25 mouse cellular contexts compared by ENCODE assay signal in genomic region chr17:34346041-34346440, GRCm38 (mm10). TPM values are rescaled to one million over a fixed set of nuclear protein-coding genes. Genes with fewer than 3 reads are reported as not detected.
A peak's percentile ranks its signal among the peaks of the same experiment; 100 is the strongest.
DNase-seq lines count a peak whose midpoint lies in the region; ATAC-seq lines count a peak whose summit lies in the region.
"Had no signal": no experiment of that assay in that cellular context is flagged by ENCODE, and none has a peak within 500 bp of the region (broad histone marks: within the 10 kb centered on the region; RNA-seq: fewer than 3 reads in every experiment).

No protein-coding gene starts in this region.

- no peak overlapping the region for H3K4me3 ChIP-seq in forebrain, embryonic 11.5 days (ENCODE audit: low read depth, low read length)
- H3K4me3 ChIP-seq: embryonic facial prominence, embryonic 13.5 days; forebrain, embryonic 13.5 days; gastrocnemius, adult 2 months; heart, embryonic 10.5 days; hindbrain, embryonic 13.5 days had no signal

- no peaks in the 10 kb centered on the region for H3K36me3 ChIP-seq in forebrain, embryonic 11.5 days (ENCODE audit: control insufficient read depth, insufficient read depth, low read length)
- H3K36me3 ChIP-seq: embryonic facial prominence, embryonic 13.5 days; heart, embryonic 10.5 days; hindbrain, embryonic 13.5 days had no signal

- H3K27me3 ChIP-seq in forebrain, embryonic 11.5 days (ENCODE audit: control insufficient read depth, insufficient read depth, low read length) = no peaks in the 10 kb centered on the region

- WGBS in forebrain, embryonic 11.5 days = 85% methylated on average over 3 of the region's 3 CpGs

- no peak overlapping the region for H3K9ac ChIP-seq in forebrain, embryonic 11.5 days (ENCODE audit: low read length)
- H3K9ac ChIP-seq: embryonic facial prominence, embryonic 13.5 days; forebrain, embryonic 13.5 days; forebrain, postnatal 0 days; hindbrain, embryonic 13.5 days had no signal

- peak; percentile 42 for DNase-seq in lung, postnatal 36 days
- DNase-seq in lung, postnatal 14 days = no peak
- peak; percentile 74 for DNase-seq in A20 (ENCODE audit: low read depth, low spot score)
- no peak for DNase-seq in forebrain, embryonic 11.5 days (ENCODE audit: low spot score)
- DNase-seq in testis, postnatal 10 days (ENCODE audit: low spot score) = no peak
- DNase-seq: adrenal gland, postnatal 14 days; cerebellum, adult 11-12 months; cerebellum, adult 9-10 months; cerebellum, postnatal 25 days; forebrain, postnatal 0 days; gastrocnemius, adult 2 months; gastrocnemius, postnatal 25 days; heart, postnatal 10 days; heart, postnatal 4 days had no signal

- H3K27ac ChIP-seq in forebrain, embryonic 11.5 days (ENCODE audit: low read depth, low read length) = no peak overlapping the region
- H3K27ac ChIP-seq: embryonic facial prominence, embryonic 13.5 days; forebrain, embryonic 13.5 days; gastrocnemius, adult 2 months; heart, embryonic 10.5 days; hindbrain, embryonic 13.5 days had no signal

- no peaks in the 10 kb centered on the region for H3K4me1 ChIP-seq in forebrain, embryonic 11.5 days (replicated peaks; ENCODE audit: control insufficient read depth, insufficient read depth, low read length)
- H3K4me1 ChIP-seq: embryonic facial prominence, embryonic 13.5 days; forebrain, embryonic 13.5 days; heart, embryonic 10.5 days; hindbrain, embryonic 13.5 days had no signal

- H3K9me3 ChIP-seq in forebrain, embryonic 11.5 days (ENCODE audit: control insufficient read depth, low read length) = no peaks in the 10 kb centered on the region
- H3K9me3 ChIP-seq: embryonic facial prominence, embryonic 13.5 days; forebrain, embryonic 13.5 days; heart, embryonic 10.5 days; hindbrain, embryonic 13.5 days had no signal

- ATAC-seq in common myeloid progenitor, adult 5-6 weeks (replicated peaks; ENCODE audit: low read depth, poor library complexity, severe bottlenecking) = peak; percentile 56
- no peak for ATAC-seq in forebrain, embryonic 11.5 days (replicated peaks; ENCODE audit: low FRiP score)
- ATAC-seq: activated CD4-positive, CD25-positive, alpha-beta regulatory T cell, adult 4 months; forebrain, embryonic 13.5 days; forebrain, postnatal 0 days; Patski had no signal

- no peak overlapping the region for H3K4me2 ChIP-seq in forebrain, embryonic 11.5 days (ENCODE audit: low read depth, low read length, severe bottlenecking)
- H3K4me2 ChIP-seq: embryonic facial prominence, embryonic 13.5 days; forebrain, embryonic 13.5 days; hindbrain, embryonic 13.5 days had no signal

RNA-seq across cellular contexts. Expression of gene Btnl2, which starts 8.6 kb away (rescaled TPM):
- not detected in 2 replicates for total RNA-seq in common myeloid progenitor, adult 5-6 weeks (2017)
- not detected in 2 replicates for polyA plus RNA-seq in forebrain, embryonic 11.5 days (2014; fragmentation: Nextera tagmentation; extraction: Ambion mirVana)
- total RNA-seq: forebrain, postnatal 0 days; granulocyte monocyte progenitor cell, adult 5-6 weeks had no signal
- polyA plus RNA-seq: C2C12; forebrain, embryonic 13.5 days; forebrain, postnatal 0 days; heart, embryonic 10.5 days; heart, embryonic 14.5 days; hindbrain, embryonic 13.5 days; Patski had no signal

RNA-seq across cellular contexts. Expression of gene H2-Eb2, which starts 20.6 kb away (rescaled TPM):
- not detected in 2 replicates for total RNA-seq in common myeloid progenitor, adult 5-6 weeks (2017)
- polyA plus RNA-seq in forebrain, embryonic 11.5 days (2014; fragmentation: Nextera tagmentation; extraction: Ambion mirVana) = not detected in 2 replicates
- total RNA-seq: adrenal gland, adult 18-20 months; adrenal gland, postnatal 14 days; forebrain, postnatal 0 days; gastrocnemius, adult 2 months; gastrocnemius, postnatal 25 days; granulocyte monocyte progenitor cell, adult 5-6 weeks; heart, postnatal 10 days; heart, postnatal 4 days had no signal
- polyA plus RNA-seq: C2C12; embryonic facial prominence, embryonic 13.5 days; forebrain, embryonic 13.5 days; heart, embryonic 10.5 days; heart, embryonic 14.5 days; Patski had no signal

RNA-seq across cellular contexts. Expression of gene Btnl1, which starts 30.9 kb away (rescaled TPM):
- total RNA-seq in common myeloid progenitor, adult 5-6 weeks (2017) = not detected in 2 replicates
- polyA plus RNA-seq in forebrain, embryonic 11.5 days (2014; fragmentation: Nextera tagmentation; extraction: Ambion mirVana) = not detected in 2 replicates
- total RNA-seq: adrenal gland, adult 18-20 months; adrenal gland, postnatal 14 days; forebrain, postnatal 0 days; gastrocnemius, adult 2 months; gastrocnemius, postnatal 25 days; granulocyte monocyte progenitor cell, adult 5-6 weeks; heart, postnatal 10 days; heart, postnatal 4 days had no signal
- polyA plus RNA-seq: activated CD4-positive, CD25-positive, alpha-beta regulatory T cell, adult 4 months; C2C12; embryonic facial prominence, embryonic 13.5 days; forebrain, embryonic 13.5 days; forebrain, postnatal 0 days; heart, embryonic 10.5 days; heart, embryonic 14.5 days; hindbrain, embryonic 13.5 days; Patski had no signal

RNA-seq across cellular contexts. Expression of gene H2-Eb1, which starts 40.4 kb away (rescaled TPM):
- total RNA-seq in common myeloid progenitor, adult 5-6 weeks (2017) = 17.3 and 17.9 TPM in 2 replicates
- polyA plus RNA-seq in forebrain, embryonic 11.5 days (2014; fragmentation: Nextera tagmentation; extraction: Ambion mirVana) = 0.92 and 0.99 TPM in 2 replicates
- polyA plus RNA-seq: C2C12 had no signal

RNA-seq across cellular contexts. Expression of gene BC051142, which starts 52.6 kb away (rescaled TPM):
- 4.2 and 6.4 TPM in 2 replicates for total RNA-seq in common myeloid progenitor, adult 5-6 weeks (2017)
- 1.5 and 2.1 TPM in 2 replicates for polyA plus RNA-seq in forebrain, embryonic 11.5 days (2014; fragmentation: Nextera tagmentation; extraction: Ambion mirVana)
- total RNA-seq: gastrocnemius, postnatal 25 days; heart, postnatal 10 days; heart, postnatal 4 days had no signal
- polyA plus RNA-seq: C2C12; heart, embryonic 14.5 days; Patski had no signal

Comparison
In these comparisons a context has a peak if more than half of its experiments do, and no peak if none do; other contexts are left out.
1. DNase-seq: peak in lung, postnatal 36 days (single experiment) and A20 (single experiment); none in lung, postnatal 14 days (single experiment), forebrain, embryonic 11.5 days (single experiment) and testis, postnatal 10 days (single experiment).